Mouse (Mus musculus): ENCODE measurements around the gene Nobox. TPM values are rescaled to one million over a fixed set of nuclear protein-coding genes. Genes with fewer than 3 reads are reported as not detected.
A peak's percentile ranks its signal among the peaks of the same experiment; 100 is the strongest.

The Nobox gene
- not detected in 2 replicates for total RNA-seq (2021)
- long read RNA-seq = 0 reads

DNA sequence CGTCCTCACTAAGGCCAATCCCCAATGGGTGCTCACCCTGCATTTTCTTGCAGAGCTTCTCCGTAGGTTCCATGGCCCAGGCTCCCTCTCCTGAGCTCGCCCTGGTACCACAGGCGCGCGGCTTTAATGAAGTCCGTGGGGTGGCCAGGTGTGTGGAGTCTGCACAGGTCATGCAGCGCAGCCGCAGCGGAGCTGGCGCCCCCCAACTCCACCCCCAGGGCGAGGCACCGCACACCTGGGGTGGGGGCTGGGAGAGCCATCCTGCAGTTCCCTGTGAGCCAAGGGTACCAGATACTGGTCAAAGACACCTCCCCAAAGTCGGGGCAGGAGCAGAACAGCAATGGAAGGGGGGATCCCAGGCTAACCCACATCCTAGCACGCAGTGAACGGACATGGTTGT lies at the start of gene Nobox:
Gene Nobox, minus strand, starts transcription at position 101 of the 400 bp plus-strand sequence.
- DNase-seq = no peak

DNA sequence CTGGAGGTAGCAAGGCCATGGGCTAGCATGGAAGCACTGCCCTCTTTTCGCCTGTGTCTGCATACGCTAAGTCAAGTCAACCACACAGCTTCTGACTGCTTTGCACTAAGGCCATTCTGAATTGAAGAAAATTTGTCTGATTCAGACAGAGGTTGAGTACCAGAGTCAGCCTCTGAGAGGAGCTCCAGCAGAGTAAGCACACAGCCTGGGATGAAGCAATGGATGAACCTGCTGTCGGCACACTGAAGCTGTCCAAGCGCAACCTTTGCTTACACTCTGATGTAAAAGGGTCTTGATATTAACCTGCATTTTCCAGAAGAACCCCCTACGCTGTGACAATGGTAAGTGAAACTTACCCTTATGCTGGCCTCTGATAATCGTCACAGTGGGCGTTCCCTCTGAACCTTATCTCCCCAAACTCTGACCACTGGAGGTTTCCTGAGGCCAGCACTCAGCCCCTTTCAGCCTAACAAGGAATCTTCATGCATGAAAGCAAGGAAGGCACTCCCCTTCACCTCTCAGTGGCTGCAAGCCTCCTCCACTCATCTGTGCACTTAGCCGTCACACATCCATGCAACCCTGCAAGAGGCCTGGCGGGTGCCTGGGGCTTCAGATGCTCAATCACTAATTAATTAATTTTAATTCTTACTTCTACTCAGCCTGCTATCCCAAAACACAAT lies 45.3 kb upstream of the Nobox start:
- DNase-seq = no peak

- no peak for DNase-seq
These were observed 44.1 kb upstream of the Nobox start for GRCm38 (mm10) chr6:43353446-43353845.

DNA sequence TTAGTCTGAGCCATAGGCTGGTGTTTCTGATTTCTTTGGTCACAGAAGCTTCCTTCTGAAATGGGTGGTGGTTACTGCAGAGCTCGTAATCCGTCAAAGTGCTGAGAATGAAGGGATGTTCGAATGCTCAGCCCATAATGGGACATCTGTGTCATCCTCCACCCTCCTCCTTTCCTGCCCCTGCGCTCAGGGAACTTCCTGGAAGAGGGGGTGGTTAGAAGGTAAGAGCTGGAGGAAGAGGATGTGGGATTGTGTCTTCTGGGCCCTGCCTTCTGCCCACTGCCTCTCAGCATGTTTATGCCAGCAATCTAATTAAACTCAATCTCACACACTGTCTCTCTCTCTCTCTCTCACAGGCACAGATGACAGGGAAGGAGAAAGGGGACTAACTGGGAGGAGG lies 39.7 kb upstream of the Nobox start:
- DNase-seq = no peak

DNA sequence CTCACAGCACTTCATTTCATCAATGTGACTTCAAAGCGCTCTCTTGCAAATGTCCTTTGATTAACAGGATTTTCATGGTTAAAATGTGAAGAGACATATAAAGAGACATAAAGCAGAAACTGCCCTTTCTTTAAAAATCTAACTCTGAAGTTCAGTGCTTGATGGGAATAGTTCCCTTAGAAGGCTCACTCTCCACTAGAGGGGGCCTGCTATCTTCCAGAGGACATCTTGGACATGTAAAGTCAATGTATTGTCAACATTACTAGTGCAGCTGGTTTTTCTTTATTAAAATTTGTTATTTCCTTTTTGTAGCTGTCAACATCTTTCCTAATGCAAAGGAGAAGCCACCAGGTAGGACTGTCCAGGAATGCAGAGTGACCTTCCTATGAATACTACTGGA lies 38.3 kb upstream of the Nobox start:
- DNase-seq = no peak

DNA sequence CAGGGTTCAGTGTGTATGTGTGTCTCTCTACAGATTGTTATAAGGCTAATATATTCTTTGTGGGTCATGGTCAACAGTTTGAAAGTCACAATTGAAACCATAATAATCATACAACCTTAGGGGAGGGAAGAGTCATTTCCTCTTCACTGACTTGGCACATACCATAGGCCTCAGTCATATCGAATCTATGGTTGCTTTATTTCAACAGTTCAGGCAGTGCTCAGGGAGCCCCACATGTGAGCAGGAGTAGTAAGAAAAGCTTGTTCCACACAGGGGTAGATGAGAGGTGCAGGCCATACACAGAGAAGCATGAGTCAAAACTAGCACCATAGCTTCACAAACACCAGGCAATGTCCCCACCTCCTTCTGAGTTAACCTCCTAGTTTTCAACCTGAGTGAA lies 33.7 kb upstream of the Nobox start:
- no peak for DNase-seq

DNA sequence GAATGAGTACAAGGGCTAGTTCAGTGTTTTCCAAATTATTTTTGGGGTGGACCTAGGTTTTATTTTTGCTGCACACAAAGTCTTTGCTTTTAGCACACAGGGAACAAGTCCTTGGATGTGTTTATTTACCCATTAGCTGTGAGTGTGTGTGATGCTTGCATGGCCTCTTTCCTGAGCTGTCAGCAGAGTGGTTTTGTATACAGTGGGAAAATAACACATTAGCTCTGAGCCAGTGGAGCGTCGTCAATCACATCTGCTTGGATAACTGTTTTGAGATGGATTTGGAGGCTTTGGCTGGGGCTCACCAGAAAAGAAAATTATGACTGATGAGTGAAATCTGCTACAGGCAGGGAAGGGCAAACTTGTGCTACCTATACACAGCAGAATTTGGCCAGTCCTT lies 33.0 kb upstream of the Nobox start:
- no peak for DNase-seq

DNA sequence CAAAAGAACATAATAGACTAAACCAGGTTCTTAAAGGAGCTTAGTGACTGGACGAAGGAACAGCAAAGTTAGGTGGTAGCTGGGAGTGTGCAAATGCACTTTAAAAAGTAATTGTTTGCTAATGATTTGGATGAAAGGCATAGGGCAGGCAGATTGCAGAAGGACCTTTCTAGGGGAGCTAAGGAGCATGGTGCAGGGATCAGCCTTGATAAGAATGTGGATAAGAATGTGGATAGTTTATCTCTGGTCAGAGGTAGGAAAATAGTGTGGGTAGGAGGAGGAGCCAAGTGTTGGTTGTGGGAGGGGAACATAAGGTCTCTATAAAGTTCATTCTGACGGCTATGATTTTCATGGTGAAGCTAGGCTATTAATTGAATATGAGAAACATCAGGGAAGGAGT lies 29.4 kb upstream of the Nobox start:
- DNase-seq = no peak

DNA sequence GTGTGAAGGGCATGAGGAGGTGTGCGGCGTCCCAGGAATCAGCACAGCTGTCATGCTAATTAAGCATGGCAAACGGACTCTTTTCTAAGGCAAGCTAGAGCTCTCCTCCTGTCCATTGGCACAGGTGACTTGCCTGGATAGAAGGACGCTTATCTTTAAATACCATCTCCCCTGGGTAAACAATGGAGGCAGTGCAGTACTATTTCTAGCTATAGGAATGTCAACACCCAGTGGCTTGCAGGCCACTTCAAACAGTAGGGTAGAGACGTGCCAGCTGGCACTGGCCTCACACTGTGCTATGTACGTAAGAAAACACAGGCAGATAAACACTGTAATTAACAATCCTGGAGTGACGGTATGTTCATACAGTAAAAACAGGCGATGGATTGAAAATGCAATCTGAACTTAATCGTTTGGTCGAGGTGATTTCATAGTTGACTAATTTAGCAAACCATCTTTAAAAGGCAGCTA lies 28.2 kb upstream of the Nobox start:
- no peak for DNase-seq

GRCm38 (mm10) chr6:43335619-43336234 lies 26.4 kb upstream of the Nobox start:
- no peak for DNase-seq

GRCm38 (mm10) chr6:43333479-43333878 lies 24.1 kb upstream of the Nobox start:
- DNase-seq = no peak

GRCm38 (mm10) chr6:43312961-43313656 lies 3.8 kb upstream of the Nobox start:
- no peak for DNase-seq

GRCm38 (mm10) chr6:43312546-43312945 lies 3.2 kb upstream of the Nobox start:
- DNase-seq = no peak

- DNase-seq = no peak
These were observed 717 bp upstream of the Nobox start for GRCm38 (mm10) chr6:43310071-43310470.

DNA sequence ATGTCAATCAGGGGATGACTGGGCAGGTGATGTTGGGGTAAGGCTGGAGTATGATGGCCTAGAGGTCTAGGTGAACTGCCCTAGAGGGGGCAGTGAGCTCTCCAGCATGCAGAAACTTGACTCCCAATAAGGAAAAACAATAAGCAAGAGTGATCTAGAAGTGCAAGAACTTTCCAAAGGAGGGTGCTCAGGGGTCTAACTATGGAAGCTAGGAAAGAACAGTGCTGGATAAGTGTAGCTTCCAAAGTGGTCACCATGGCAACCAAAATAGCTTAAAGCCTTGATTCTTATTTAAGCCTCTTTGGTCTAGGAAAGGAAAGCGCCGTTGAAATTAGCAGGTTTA lies 11.9 kb downstream of the Nobox start:
- no peak for DNase-seq

GRCm38 (mm10) chr6:43296798-43297507 lies 12.4 kb downstream of the Nobox start:
- no peak for DNase-seq

DNA sequence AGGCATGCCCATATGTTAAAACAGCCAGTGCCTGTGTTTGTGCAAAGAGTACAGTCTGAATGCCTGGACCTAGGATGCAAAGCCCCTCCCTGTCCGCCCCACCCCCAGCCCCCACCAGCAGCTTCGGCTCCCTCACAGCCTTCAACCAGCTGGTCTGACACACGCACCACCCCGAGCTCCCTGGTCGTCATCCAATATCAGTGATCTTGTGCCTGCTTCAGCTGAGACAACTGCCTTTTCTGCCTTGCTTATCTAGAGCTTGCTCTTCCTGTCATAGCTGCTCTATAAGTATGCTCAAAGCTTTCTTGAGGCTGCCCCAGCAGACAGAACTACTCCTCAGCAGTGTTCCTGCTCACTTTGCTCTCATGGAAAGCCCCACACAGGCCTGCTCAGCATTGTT lies 13.4 kb downstream of the Nobox start:
- no peak for DNase-seq

GRCm38 (mm10) chr6:43293175-43293574 lies 16.2 kb downstream of the Nobox start:
- no peak for DNase-seq

DNA sequence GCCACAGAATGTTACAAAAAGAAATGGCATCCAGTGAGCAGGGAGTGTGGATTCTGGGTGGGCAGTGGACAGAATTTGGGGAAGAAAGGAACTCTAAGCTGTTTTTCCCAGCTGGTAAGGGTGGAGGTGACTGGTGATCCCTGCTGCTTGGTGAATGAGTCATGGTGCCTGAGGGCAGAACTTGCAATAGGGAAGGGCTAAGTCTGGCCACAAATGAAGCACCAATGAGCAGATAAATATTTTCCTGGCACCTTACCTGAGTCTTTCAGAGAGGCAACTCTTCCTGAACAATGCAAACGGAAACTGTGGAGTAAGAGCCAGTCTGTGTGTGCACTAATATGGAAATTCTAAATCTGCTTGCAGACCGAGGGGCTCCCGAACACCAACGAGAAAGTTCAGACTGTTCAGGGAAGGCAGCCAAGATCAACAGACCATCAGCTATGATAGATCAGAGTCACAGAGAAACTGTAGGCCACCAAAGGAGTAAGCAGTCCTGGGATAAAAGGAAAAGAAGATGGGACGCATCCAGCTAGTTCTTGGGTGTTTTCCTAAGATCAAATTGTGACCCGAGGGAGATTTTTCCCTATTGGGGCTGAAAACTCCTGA lies 16.8 kb downstream of the Nobox start:
- DNase-seq = peak; percentile 9

DNA sequence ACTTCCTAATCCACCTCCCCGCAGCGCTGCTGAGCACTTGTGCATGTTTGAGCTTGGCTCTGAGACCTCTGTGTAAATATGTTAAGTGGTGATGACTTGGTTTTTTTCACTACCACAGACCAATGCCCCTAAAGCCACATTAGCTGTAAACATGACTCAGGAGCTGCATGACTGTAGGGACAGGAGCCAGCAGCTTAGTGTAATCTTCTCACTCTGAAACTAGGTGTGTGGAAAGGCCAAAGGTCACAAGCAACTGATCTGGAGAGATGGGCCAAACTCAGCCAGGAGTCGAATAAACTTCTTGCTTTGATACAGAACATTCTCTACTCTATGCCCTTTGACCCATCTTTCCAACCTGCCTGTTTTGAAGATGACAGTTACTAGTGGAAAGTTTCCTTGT lies 17.3 kb downstream of the Nobox start:
- DNase-seq = no peak

DNA sequence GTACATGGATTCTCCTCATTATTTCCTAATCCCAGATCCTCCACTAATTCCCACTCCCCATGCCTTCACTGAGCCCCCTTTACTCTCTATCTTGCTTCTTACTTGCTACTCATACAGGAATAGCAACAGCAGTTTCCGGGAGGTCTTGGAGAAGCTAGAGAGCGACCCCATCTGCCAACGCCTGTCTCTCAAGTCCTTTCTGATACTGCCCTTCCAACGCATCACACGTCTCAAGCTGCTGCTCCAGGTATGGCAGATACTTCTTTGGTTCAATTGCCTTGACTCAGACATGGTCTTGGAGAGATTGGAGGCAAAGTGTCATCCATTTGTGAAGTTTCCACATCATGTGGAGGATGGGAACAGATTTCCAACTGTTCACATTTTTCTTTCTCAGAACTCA lies 28.9 kb downstream of the Nobox start:
- DNase-seq = no peak

GRCm38 (mm10) chr6:43278247-43278646 lies 31.1 kb downstream of the Nobox start:
- no peak for DNase-seq

DNA sequence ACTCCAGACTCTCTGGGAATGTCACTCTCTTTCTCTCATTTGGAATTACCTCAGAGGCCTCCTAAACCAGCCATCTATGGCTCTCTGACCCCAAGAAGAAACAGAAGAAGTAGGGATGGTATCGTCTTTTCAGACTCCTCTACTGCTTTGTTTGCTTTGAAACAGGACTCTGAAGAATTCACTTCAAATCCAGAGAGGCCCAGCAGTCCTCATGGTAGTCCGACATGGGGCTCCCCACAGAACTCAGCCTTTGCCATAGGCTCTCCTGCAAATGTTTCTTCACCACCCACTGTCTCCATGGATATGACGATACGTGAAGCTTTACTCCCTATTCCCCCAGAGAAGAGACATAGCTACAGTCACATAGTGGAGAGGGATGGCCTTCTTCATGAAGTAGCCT lies 35.2 kb downstream of the Nobox start:
- DNase-seq = no peak
